Mouse (Mus musculus): ENCODE results near the gene Nat8f6. TPM values are rescaled to one million over a fixed set of nuclear protein-coding genes. Genes with fewer than 3 reads are reported as not detected.

Nat8f6 gene
- polyA plus RNA-seq, 1 experiment = not detected

Other genes starting within 250 kb of the Nat8f6 start
- gene Alms1, start 233.4 kb downstream of the Nat8f6 start, polyA plus RNA-seq (2012; ENCODE audit: insufficient read depth, insufficient read length, missing spikeins) = 2.8 and 2.9 TPM in 2 replicates
- gene Nat8f7, start 107.7 kb downstream of the Nat8f6 start, polyA plus RNA-seq (2012; ENCODE audit: insufficient read depth, insufficient read length, missing spikeins) = not detected in 2 replicates
- gene Nat8f3, start 55.2 kb downstream of the Nat8f6 start, polyA plus RNA-seq (2012; ENCODE audit: insufficient read depth, insufficient read length, missing spikeins) = not detected in 2 replicates
- not detected in 2 replicates for gene Nat8f5, start within 50 bp of the Nat8f6 start, polyA plus RNA-seq (2012; ENCODE audit: insufficient read depth, insufficient read length, missing spikeins)
- not detected in 2 replicates for gene Nat8, start 11.1 kb upstream of the Nat8f6 start, polyA plus RNA-seq (2012; ENCODE audit: insufficient read depth, insufficient read length, missing spikeins)
- gene Nat8f2, start 48.2 kb upstream of the Nat8f6 start, polyA plus RNA-seq (2012; ENCODE audit: insufficient read depth, insufficient read length, missing spikeins) = not detected in 2 replicates
- gene Nat8f4, start 83.9 kb upstream of the Nat8f6 start, polyA plus RNA-seq (2012; ENCODE audit: insufficient read depth, insufficient read length, missing spikeins) = 0.86 and 0.87 TPM in 2 replicates
- gene Tprkb, start 90.9 kb upstream of the Nat8f6 start, polyA plus RNA-seq (2012; ENCODE audit: insufficient read depth, insufficient read length, missing spikeins) = 21.2 and 25.9 TPM in 2 replicates
- gene Nat8f1, start 94.7 kb upstream of the Nat8f6 start, polyA plus RNA-seq (2012; ENCODE audit: insufficient read depth, insufficient read length, missing spikeins) = 3.9 and 9.7 TPM in 2 replicates
- gene Dusp11, start 140.7 kb upstream of the Nat8f6 start, polyA plus RNA-seq (2012; ENCODE audit: insufficient read depth, insufficient read length, missing spikeins) = 105 and 108 TPM in 2 replicates
- not detected in 2 replicates for gene Figla, start 195.2 kb upstream of the Nat8f6 start, polyA plus RNA-seq (2012; ENCODE audit: insufficient read depth, insufficient read length, missing spikeins)
- not detected in 2 replicates for gene Add2, start 207.7 kb upstream of the Nat8f6 start, polyA plus RNA-seq (2012; ENCODE audit: insufficient read depth, insufficient read length, missing spikeins)

All from bone marrow macrophage, adult 2 months (primary cell).